Mouse (Mus musculus) heart, embryonic 12.5 days (tissue): ENCODE measurements around the gene Malsu1. TPM values are rescaled to one million over a fixed set of nuclear protein-coding genes. Genes with fewer than 3 reads are reported as not detected.

ENCODE experiments used
- ATAC-seq: fragments of 200-750 bp; cut with Nextera tagmentation; 2 replicates; pipeline ENCODE4 v1.8.0; 2017; ENCODE audit warnings: moderate TSS enrichment, moderate library complexity; ENCODE audit not compliant: insufficient number of reproducible peaks, low FRiP score
- H3K27ac ChIP-seq: fragments of 300-500 bp; sonication (generic); 2 replicates; pipeline ENCODE4 v1.5.1; 2016; ENCODE audit warnings: mild to moderate bottlenecking, moderate library complexity; ENCODE audit not compliant: poor library complexity, severe bottlenecking
- H3K27me3 ChIP-seq: fragments of 300-500 bp; sonication (generic); replicated peaks from 2 replicates; pipeline ENCODE4 v1.6.1; 2016; ENCODE audit warnings: mild to moderate bottlenecking, moderate library complexity
- H3K36me3 ChIP-seq: fragments of 300-500 bp; sonication (generic); 2 replicates; pipeline ENCODE4 v1.6.1; 2016; ENCODE audit warnings: mild to moderate bottlenecking, moderate library complexity
- H3K4me1 ChIP-seq: fragments of 300-500 bp; sonication (generic); replicated peaks from 2 replicates; pipeline ENCODE4 v1.6.1; 2016; ENCODE audit warnings: mild to moderate bottlenecking
- H3K4me2 ChIP-seq: fragments of 300-500 bp; sonication (generic); 2 replicates; pipeline ENCODE4 v1.6.1; 2016; ENCODE audit warnings: mild to moderate bottlenecking, moderate library complexity
- H3K4me3 ChIP-seq: fragments of 300-500 bp; sonication (generic); 2 replicates; pipeline ENCODE4 v1.5.1; 2016; ENCODE audit warnings: mild to moderate bottlenecking
- H3K9ac ChIP-seq: fragments of 300-500 bp; sonication (generic); 2 replicates; pipeline ENCODE4 v1.6.1; 2016; ENCODE audit warnings: mild to moderate bottlenecking, moderate library complexity
- H3K9me3 ChIP-seq: fragments of 300-500 bp; sonication (generic); replicated peaks from 2 replicates; pipeline ENCODE4 v1.6.1; 2016; ENCODE audit warnings: mild to moderate bottlenecking, moderate library complexity
- WGBS: fragments of 180-500 bp; shearing (Covaris S2); methylation state at CpG from one replicate; pipeline ENCODE4 v1.1.7; 2016; 5-methylcytosine and 5-hydroxymethylcytosine counted together
- polyA plus RNA-seq: library from polyadenylated mRNA; unstranded; fragments of >200 nt; fragmentation: Nextera tagmentation; extraction: Ambion mirVana; gene quantifications from 2 replicates; pipeline ENCODE4 v1.2.1, GENCODE M21; 2016

Gene Malsu1
- polyA plus RNA-seq, 1 experiment from 2014 or later: 67.0 TPM

DNA sequence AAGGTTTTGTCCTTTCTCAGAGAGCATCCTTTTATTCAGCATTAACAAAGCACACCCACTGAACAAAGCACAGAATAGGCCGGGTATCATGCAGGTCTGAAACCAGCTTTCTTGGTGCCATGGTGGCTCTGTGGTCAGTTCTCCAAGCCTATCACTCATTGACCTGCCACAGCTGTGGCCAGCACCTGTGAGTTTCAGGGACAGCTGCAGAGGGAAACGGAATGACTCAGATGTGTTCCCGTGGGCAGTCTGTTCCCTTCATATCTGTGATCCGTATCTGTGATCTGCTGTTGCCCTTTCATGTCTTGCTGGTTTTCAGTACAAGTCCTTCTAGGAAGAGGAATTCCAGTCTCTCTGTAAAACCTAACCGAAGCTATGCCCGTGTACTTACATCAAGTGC, 27.1 kb upstream of the Malsu1 start:
- H3K4me2 ChIP-seq: no peak overlapping the region
- no peak overlapping the region for H3K9ac ChIP-seq
- no peak overlapping the region for H3K27ac ChIP-seq
- no peaks in the 10 kb centered on the region for H3K4me1 ChIP-seq
- H3K9me3 ChIP-seq: no peaks in the 10 kb centered on the region
- 0 out of 2 replicates have a peak, but pooled peaks cover 4% of the 10 kb centered on the region for H3K27me3 ChIP-seq
- H3K4me3 ChIP-seq: no peak overlapping the region
- WGBS: 72% methylated on average over 6 of the region's 6 CpGs
- ATAC-seq: no peak
- no peaks in the 10 kb centered on the region for H3K36me3 ChIP-seq

DNA sequence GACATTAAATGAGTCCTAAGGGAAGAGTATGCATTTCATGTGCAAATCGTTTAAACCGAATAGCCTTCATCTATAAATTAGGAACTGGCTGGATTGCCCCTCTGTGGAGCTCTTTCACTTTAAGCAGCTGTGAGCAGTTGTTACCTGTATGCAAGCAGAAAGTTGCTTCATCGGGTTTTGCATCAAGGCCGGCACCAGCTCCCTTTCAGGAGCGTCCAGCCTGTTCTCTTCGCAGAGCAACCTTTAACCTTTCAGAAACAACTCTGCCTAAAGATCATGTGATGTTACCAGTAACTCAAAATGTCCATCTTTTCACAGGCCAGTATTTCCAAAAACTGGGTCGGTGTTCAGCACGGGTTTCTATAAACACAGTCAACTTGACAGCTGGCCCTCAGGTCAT, 26.6 kb upstream of the Malsu1 start:
- WGBS: 82% methylated on average over 8 of the region's 8 CpGs
- no peak overlapping the region for H3K9ac ChIP-seq

DNA sequence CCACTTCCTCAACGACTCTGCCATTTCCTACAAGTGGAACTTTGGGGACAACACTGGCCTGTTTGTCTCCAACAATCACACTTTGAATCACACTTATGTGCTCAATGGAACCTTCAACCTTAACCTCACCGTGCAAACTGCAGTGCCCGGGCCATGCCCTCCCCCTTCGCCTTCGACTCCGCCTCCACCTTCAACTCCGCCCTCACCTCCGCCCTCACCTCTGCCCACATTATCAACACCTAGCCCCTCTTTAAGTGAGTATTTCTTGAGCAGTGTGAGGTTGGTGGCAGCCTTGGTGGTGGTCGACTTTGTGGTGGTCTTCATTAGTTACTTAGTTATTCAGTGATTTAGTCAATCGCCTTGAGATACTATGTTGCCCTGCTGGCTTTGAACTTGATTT, 25.7 kb upstream of the Malsu1 start:
- no peak overlapping the region for H3K4me3 ChIP-seq
- WGBS: 63% methylated on average over 10 of the region's 10 CpGs
- no peak overlapping the region for H3K9ac ChIP-seq
- H3K36me3 ChIP-seq: no peaks in the 10 kb centered on the region
- 0 out of 2 replicates have a peak, but pooled peaks cover 4% of the 10 kb centered on the region for H3K27me3 ChIP-seq
- H3K4me2 ChIP-seq: no peak overlapping the region
- no peaks in the 10 kb centered on the region for H3K9me3 ChIP-seq
- no peaks in the 10 kb centered on the region for H3K4me1 ChIP-seq
- no peak for ATAC-seq
- no peak overlapping the region for H3K27ac ChIP-seq

More for the DNA sequence above, 26.6 kb upstream of the Malsu1 start:
- no peaks in the 10 kb centered on the region for H3K4me1 ChIP-seq
- H3K4me2 ChIP-seq: no peak overlapping the region
- 0 out of 2 replicates have a peak, but pooled peaks cover 4% of the 10 kb centered on the region for H3K27me3 ChIP-seq
- H3K27ac ChIP-seq: no peak overlapping the region
- no peaks in the 10 kb centered on the region for H3K36me3 ChIP-seq
- H3K9me3 ChIP-seq: no peaks in the 10 kb centered on the region
- H3K4me3 ChIP-seq: no peak overlapping the region
- no peak for ATAC-seq

DNA sequence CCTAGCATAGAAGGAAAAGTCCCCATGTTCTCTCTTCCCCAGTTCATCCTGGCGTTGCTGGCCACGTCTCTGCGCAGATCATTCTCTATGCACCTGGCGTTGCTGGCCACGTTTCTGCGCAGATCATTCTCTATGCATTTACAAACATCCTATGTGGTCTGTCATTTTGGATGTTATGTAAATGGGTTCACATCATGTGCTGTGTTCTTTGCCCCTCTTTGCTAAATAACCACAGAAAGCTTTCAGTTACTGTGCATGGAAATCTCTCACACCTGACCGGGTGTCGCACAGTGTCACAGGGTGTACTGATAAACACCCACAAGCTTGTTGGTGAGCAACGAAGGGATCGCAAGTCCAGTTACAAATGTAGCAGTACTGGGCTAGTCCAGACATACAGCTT, 25.2 kb upstream of the Malsu1 start:
- no peak overlapping the region for H3K4me3 ChIP-seq
- H3K9ac ChIP-seq: no peak overlapping the region
- 82% methylated on average over 10 of the region's 10 CpGs for WGBS

DNA sequence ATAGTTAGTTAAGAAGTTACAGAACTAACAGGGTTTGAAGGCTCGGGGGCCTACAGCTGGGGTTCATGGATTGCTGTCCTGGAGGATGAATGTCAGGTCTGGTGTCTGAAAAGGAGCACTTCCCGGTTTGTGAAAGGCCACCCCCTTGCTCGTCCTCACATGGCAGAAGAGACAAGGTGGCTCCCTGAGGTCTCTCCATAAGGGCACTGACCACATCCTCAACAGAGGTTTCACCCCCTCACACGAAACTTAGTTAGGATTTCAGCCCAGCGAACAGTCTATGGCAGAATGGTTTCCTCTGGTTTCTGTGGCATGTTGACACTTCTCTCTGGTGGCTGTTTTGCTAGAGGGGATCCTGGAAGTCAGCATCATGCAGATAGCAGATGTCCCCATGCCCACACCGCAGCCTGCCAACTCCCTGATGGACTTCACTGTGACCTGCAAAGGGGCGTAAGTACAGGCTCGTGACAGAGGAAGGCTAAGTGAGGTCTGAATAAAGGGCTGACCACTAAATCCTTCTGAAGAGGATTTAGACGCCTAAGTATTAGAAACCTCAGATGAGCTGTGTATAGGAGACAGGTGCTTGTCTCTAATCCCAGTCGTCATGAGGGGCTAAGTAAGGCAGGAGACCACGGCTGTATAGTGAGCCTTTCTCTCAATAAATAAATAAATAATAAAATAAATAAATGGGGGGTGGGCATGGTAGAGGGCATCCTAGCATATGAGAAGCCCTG, 22.8 kb upstream of the Malsu1 start:
- ATAC-seq: no peak
- Histone ChIP-seq H3K9ac (no peak overlapping the region), H3K27ac (no peak overlapping the region), H3K4me2 (no peak overlapping the region), H3K9me3 (peaks cover 4% of the 10 kb centered on the region), H3K27me3 (0 out of 2 replicates have a peak, but pooled peaks cover 4% of the 10 kb centered on the region), H3K4me3 (no peak overlapping the region), H3K4me1 (no peaks in the 10 kb centered on the region), H3K36me3 (no peaks in the 10 kb centered on the region)
- WGBS: 68% methylated on average over 11 of the region's 11 CpGs

More for the DNA sequence above, 25.2 kb upstream of the Malsu1 start:
- no peaks in the 10 kb centered on the region for H3K36me3 ChIP-seq
- H3K4me1 ChIP-seq: no peaks in the 10 kb centered on the region
- no peak overlapping the region for H3K4me2 ChIP-seq
- no peak for ATAC-seq
- 0 out of 2 replicates have a peak, but pooled peaks cover 4% of the 10 kb centered on the region for H3K27me3 ChIP-seq
- H3K27ac ChIP-seq: no peak overlapping the region
- no peaks in the 10 kb centered on the region for H3K9me3 ChIP-seq

DNA sequence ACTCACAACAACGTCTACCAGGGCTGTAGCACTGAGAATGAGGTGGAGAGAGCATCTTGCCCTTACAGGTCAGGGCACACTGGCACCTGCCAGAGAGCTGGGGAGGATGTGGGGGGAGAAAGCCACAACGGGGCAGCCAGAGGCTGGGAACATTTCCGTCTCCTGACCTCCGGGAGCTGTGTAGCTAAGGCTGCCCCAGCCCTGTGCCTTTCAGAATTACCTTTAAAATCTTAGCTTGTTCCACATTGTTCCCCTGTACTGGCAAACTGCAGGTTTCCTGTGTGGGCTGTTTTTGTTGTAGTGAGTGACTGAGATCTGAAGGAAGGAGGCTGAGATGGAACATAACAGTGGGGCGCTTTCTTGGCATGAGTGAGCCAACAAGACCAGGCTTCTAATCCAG, 21.4 kb upstream of the Malsu1 start:
- Histone ChIP-seq H3K27ac (no peak overlapping the region), H3K4me3 (no peak overlapping the region), H3K36me3 (no peaks in the 10 kb centered on the region), H3K4me2 (no peak overlapping the region), H3K4me1 (no peaks in the 10 kb centered on the region), H3K9me3 (peaks cover 4% of the 10 kb centered on the region), H3K9ac (no peak overlapping the region), H3K27me3 (0 out of 2 replicates have a peak, but pooled peaks cover 4% of the 10 kb centered on the region)
- WGBS: 55% methylated on average over 5 of the region's 5 CpGs
- no peak for ATAC-seq

DNA sequence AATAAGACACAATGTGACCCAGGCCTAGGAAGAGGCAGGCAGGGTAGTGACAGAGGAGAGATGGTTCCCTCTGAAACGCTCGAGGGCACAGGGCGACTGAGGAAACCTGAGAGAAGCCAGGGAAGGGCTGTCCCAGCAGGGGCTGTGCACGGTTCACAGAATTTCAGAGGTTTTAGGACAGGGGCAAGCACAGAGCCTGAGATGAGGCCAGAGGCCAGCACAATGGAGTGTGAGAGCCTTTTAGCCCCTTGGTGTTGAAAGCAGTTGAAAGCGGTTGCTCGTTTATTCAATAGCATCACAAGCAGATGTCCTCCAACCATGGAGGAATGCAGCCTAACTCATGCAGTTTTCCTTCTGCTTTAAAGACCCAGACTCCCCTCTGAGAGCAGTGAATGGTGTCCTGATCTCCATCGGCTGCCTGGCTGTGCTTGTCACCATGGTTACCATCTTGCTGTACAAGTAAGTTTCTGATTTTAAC, 18.3 kb upstream of the Malsu1 start:
- ATAC-seq: no peak
- 45% methylated on average over 7 of the region's 7 CpGs for WGBS
- Histone ChIP-seq H3K9ac (no peak overlapping the region), H3K9me3 (peaks cover 4% of the 10 kb centered on the region), H3K27ac (no peak overlapping the region), H3K27me3 (no peaks in the 10 kb centered on the region), H3K4me2 (no peak overlapping the region), H3K4me1 (no peaks in the 10 kb centered on the region), H3K4me3 (no peak overlapping the region), H3K36me3 (no peaks in the 10 kb centered on the region)

DNA sequence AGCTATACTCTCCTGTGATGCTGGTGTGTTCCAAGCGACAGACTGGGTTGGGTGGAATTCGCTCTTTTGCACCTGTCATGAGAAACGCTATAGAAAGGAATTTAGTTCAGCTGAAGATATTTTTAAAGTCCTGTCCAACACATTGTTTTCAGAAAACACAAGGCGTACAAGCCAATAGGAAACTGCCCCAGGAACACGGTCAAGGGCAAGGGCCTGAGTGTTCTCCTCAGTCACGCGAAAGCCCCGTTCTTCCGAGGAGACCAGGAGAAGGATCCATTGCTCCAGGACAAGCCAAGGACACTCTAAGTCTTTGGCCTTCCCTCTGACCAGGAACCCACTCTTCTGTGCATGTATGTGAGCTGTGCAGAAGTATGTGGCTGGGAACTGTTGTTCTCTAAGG, 17.6 kb upstream of the Malsu1 start:
- Histone ChIP-seq H3K27ac (no peak overlapping the region), H3K4me1 (no peaks in the 10 kb centered on the region), H3K4me2 (no peak overlapping the region), H3K9me3 (peaks cover 4% of the 10 kb centered on the region), H3K9ac (no peak overlapping the region), H3K4me3 (no peak overlapping the region), H3K27me3 (no peaks in the 10 kb centered on the region), H3K36me3 (no peaks in the 10 kb centered on the region)
- ATAC-seq: no peak
- 84% methylated on average over 9 of the region's 9 CpGs for WGBS

DNA sequence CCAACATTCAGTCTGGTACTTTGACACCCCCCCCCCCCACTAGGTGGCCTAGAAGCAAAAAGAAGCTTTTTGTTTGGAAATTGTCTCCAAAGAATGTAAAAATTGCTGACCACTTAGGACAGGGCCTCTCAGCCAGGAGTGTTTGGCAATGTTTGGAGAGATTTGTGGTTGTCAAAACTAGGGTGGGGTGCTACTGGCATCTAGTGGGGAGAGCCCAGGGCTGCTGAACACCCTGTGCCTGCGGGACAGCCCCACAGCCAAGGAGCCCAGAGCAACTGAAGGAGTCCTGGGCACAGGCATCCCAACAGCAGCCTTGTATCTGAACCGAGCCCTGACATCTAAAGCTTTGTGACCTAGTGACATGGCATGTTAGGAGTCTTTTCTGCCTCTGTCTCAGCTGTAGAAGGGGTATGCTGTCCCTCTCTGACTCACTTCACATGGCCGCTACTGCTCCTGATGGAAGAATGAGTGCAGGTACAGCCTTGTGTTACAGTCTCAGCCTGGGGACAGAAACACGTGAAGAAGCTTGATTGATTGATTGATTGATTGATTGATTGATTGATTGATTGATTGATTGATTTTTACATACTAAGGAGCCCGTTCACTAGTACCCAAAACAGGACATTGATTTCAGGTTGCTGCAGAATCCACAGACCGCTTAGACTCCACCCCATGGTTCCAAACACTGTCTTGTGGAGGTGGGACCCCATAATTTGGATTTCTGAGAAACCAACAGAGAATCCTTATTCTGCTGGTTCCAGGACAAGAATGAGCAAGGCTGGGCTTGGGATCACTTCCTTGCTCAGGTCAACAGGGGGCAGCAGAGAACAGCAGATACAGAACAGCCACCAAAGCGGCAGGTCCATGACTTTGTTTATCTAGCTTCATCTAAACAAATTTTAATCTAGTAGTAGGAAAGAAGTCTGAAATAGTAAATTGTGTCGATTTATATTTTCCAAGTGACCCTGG, 16.3 kb upstream of the Malsu1 start:
- H3K4me1 ChIP-seq: no peaks in the 10 kb centered on the region
- H3K4me2 ChIP-seq: no peak overlapping the region
- ATAC-seq: no peak
- H3K4me3 ChIP-seq: no peak overlapping the region
- H3K9ac ChIP-seq: no peak overlapping the region
- WGBS: 36% methylated on average over 8 of the region's 8 CpGs
- no peaks in the 10 kb centered on the region for H3K36me3 ChIP-seq
- peaks cover 6% of the 10 kb centered on the region for H3K9me3 ChIP-seq
- H3K27me3 ChIP-seq: no peaks in the 10 kb centered on the region
- H3K27ac ChIP-seq: no peak overlapping the region

DNA sequence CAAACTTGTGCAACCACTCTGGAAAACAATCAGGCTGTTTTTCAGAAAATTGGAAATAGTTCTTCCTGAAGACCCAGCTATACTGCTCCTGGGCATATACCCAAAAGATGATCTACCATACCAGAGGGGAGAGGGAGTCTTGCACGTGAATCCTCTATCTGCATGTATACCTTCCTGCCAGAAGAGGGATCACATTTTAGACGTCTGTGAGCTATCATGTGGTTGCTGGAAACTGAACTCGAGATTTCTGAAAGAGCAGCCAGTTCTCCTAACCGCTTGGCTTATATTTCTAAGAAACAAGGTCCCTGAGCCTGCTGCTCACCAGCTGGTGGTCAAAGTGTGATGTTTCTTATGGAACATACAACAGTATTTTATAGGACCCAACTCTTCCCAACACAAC, 5.2 kb upstream of the Malsu1 start:
- no peaks in the 10 kb centered on the region for H3K27me3 ChIP-seq
- no peak overlapping the region for H3K9ac ChIP-seq
- no peaks in the 10 kb centered on the region for H3K4me1 ChIP-seq
- 48% methylated on average over 4 of the region's 4 CpGs for WGBS
- H3K9me3 ChIP-seq: no peaks in the 10 kb centered on the region; the same call in 1 of the 2 replicates
- no peaks in the 10 kb centered on the region for H3K36me3 ChIP-seq
- H3K27ac ChIP-seq: no peak overlapping the region
- H3K4me2 ChIP-seq: no peak overlapping the region
- ATAC-seq: no peak
- no peak overlapping the region for H3K4me3 ChIP-seq

DNA sequence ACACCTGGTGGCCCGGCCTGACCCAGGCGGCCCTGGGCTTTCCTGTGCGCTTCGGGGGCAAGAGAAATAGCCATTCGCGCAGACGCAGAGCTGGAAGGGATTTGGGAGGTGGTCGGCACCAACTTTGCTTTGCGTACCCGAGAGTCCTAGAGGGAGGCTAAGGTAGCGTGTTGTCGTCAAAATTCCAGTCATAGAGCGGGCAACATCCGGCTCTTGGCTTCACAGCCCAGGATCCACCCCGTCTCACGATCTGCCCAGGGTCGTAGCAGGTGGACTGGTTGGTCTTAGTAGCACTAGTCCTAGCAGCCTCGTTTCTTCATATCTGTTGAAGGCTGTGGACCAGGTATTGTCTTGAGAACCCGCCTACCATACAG, 509 bp downstream of the Malsu1 start:
- Histone ChIP-seq H3K27ac (peak overlapping the region; percentile 73), H3K4me1 (peaks cover 13% of the 10 kb centered on the region), H3K9me3 (no peaks in the 10 kb centered on the region), H3K9ac (peak overlapping the region; percentile 93), H3K27me3 (no peaks in the 10 kb centered on the region), H3K4me3 (peak overlapping the region; percentile 81), H3K36me3 (0 out of 2 replicates have a peak, but pooled peaks cover 2% of the 10 kb centered on the region), H3K4me2 (peak overlapping the region; percentile 92)
- ATAC-seq: peak; percentile 59
- WGBS: 3% methylated on average over 19 of the region's 19 CpGs
